Mouse (Mus musculus) activated CD4-positive, CD25-positive, alpha-beta regulatory T cell (primary cell): ENCODE results near the gene Mpeg1. TPM values are rescaled to one million over a fixed set of nuclear protein-coding genes. Genes with fewer than 3 reads are reported as not detected.

ENCODE experiments used
- polyA plus RNA-seq, 2 experiments: library from polyadenylated mRNA; unstranded; fragments of 100-300 nt; shearing (Covaris generic); gene quantifications; one replicate each; pipeline ENCODE4 v1.2.1; 2017

The Mpeg1 gene
- 1 to 10 TPM in 1 of 2 experiments, under 1 TPM in 1; 0.88 to 2.5 TPM for polyA plus RNA-seq

DNA sequence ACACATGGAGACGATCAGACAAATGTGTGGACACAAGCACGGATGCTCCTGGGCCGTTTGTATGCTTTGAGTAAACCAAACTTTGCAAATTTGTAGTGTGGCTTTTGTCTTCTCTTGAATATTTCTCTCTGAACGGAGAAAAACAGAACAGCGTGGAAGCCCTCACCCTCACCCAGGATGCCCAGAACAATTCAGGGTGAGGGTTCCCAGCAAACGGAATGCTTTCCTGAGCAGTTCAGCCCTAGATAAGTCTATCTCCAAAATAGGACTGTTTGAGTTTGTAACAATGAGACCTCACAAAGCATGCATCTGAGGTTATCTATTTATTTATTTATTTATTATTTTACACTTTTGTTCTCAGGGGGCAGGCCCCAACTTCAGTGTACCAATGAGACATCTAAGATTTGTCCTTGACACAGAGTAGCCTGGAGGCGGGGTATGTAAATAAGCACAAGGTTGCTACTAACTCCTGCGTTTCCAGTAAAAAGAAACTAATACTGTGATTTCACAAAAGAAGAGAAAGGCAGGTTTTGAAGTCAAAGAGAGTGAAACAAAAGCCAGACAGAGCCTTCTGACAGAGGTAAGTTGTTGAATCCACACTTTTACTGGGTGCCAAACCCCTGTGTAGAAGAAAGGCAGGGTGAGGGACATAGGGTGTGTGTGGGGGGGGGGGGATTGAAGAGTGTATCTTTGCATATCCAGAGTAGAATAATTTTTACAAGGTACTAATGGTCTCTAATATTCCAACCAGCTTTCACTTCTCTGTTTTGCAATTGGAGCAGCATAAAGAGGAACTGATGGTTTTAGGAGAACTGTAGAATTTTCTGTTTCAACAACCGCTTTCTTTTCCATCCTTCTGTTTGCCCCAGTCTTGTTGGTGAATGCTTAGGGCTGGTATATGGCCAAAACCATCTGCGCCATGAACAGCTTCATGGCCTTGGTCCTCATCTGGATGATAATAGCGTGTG, at the start of gene Mpeg1:
Gene Mpeg1, plus strand, starts transcription at position 498 of the 968 bp plus-strand sequence.

DNA sequence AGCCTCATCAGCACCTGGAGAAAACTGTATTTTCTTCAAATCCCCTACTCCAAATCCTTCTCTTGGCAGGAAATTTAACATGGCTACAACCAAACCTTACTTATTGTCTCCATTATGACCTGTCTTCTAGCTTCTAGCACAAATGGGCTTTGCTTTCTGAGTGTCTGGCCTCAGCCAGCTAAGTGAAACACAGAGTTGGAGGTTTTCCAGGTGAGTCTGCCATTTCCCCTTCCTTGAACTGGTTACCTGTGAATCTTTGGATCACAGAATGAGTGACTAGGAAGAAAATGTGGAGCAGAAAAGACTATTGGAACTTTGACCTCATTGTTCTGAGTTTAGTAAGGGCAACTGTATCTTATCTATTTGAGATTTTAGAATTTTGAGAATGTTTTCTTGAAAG, 43.2 kb upstream of the Mpeg1 start, which contains the start of gene Olfr1441:
Gene Olfr1441, plus strand, starts transcription at position 73 of the 400 bp plus-strand sequence.

DNA sequence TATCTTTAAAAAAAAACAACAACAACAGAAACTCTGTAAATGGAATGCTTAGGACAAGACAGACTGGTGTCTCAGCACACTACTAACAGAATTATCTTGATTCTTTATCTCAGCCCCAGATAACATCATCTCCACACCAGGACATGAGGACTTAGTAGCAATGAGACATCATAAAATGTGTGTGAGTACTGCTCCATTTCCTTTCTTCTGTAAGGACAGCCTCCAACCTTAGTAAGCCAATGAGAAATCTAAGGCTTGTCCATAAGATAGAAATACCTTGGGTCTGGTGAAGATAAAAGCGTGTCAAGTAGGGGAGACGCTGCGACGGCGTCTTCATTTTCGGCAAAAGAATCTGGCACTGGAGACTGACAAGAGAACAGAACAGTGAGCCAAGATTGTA, 33.0 kb upstream of the Mpeg1 start, which contains the start of gene Pfpl:
Gene Pfpl, plus strand, starts transcription at position 301 of the 400 bp plus-strand sequence.

DNA sequence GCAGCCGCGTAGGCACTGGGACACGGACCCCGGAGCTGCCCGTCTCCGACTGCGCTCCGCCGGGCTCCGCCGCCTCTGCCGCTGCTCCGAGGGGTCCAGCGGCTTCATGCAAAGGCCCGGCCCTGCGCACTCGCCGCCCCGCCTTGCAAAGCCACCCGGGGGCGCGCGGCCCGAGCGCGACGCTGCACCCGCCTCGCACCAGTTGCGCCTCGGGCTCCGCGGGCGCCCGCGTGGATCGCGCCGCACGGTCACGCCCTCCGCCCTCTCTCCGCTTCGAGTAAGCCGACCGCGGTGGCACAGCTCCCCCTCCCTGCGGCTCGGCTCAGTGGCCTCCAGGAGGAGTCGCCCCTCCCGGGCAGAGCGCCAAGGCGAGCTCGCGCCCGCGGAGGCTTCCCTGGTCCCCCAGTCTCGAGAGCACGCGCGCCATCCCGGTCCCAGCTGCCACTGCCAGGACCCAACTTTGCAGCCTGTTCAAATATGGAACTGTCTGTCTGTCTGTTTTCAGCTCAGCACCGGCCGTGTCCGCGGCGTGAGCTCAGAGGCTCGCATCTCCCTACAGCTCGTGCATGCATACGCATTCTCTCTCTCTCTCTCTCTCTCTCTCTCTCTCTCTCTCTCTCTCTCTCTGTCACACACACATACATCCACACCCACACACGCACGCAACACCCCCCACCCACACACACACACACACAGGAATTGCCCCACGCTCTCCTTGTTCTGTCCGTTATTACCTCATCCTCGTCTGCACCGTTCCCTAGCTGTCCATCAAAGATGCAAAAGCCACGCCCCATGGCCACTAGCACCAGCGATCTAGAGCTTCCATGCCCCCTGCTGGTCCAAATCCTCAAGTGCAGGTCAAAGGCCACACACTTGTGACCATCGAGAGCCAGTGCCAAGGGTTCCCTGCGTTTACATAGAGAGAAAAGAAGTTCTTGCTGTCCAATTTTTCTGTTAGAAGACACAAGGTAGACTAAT, 41.1 kb downstream of the Mpeg1 start, which contains the start of gene Dtx4:
Gene Dtx4, minus strand, starts transcription at position 85 of the 978 bp plus-strand sequence.

Other genes with a start within 250 kb of the Mpeg1 start
- under 1 TPM in 1 of 2 experiments, not detected in 1; 0.12 TPM for gene Olfr1432, start 228.2 kb upstream of the Mpeg1 start, polyA plus RNA-seq
- gene Olfr262, start 219.1 kb upstream of the Mpeg1 start, polyA plus RNA-seq = under 1 TPM in 1 of 2 experiments, not detected in 1; 0.49 TPM
- gene Olfr235, start 199.7 kb upstream of the Mpeg1 start, polyA plus RNA-seq = not detected
- not detected for gene Olfr1434, start 180.9 kb upstream of the Mpeg1 start, polyA plus RNA-seq
- gene Olfr1436, start 161.6 kb upstream of the Mpeg1 start, polyA plus RNA-seq = not detected
- gene Olfr1437, start 135.7 kb upstream of the Mpeg1 start, polyA plus RNA-seq = under 1 TPM in 1 of 2 experiments, not detected in 1; 0.98 TPM
- gene Olfr1438-ps1, start 124.9 kb upstream of the Mpeg1 start, polyA plus RNA-seq = under 1 TPM in 1 of 2 experiments, not detected in 1; 0.04 TPM
- under 1 TPM in 1 of 2 experiments, not detected in 1; 0.04 TPM for gene Olfr1440, start 73.5 kb upstream of the Mpeg1 start, polyA plus RNA-seq
- not detected for gene Olfr1441, start 43.3 kb upstream of the Mpeg1 start, polyA plus RNA-seq
- under 1 TPM in 1 of 2 experiments, not detected in 1; 0.10 TPM for gene Pfpl, start 32.9 kb upstream of the Mpeg1 start, polyA plus RNA-seq
- gene Dtx4, start 40.7 kb downstream of the Mpeg1 start, polyA plus RNA-seq = 1 to 10 TPM in 1 of 2 experiments, under 1 TPM in 1; 0.88 to 1.6 TPM
- gene Fam111a, start 85.0 kb downstream of the Mpeg1 start, polyA plus RNA-seq = 10 to 100 TPM; 26.4 to 53.7 TPM
- gene Gm4952, start 139.2 kb downstream of the Mpeg1 start, polyA plus RNA-seq = not detected
- not detected for gene Glyat, start 172.5 kb downstream of the Mpeg1 start, polyA plus RNA-seq
- under 1 TPM in 1 of 2 experiments, not detected in 1; 0.36 TPM for gene Olfr1442, start 209.7 kb downstream of the Mpeg1 start, polyA plus RNA-seq
- not detected for gene Olfr1443, start 217.3 kb downstream of the Mpeg1 start, polyA plus RNA-seq
- gene Keg1, start 235.0 kb downstream of the Mpeg1 start, polyA plus RNA-seq = not detected